Mouse (Mus musculus) lung, embryonic 14.5 days (tissue): ENCODE results near the gene Ngdn. TPM values are rescaled to one million over a fixed set of nuclear protein-coding genes. Genes with fewer than 3 reads are reported as not detected.

Source experiments
- ATAC-seq: fragments of 200-750 bp; cut with Nextera tagmentation; 2 replicates; pipeline ENCODE4 v1.8.0; 2017; ENCODE audit warnings: mild to moderate bottlenecking, moderate TSS enrichment, moderate library complexity; ENCODE audit not compliant: insufficient read depth
- DNase-seq: peaks from one replicate; pipeline ENCODE4 v3.0.0-alpha.2; 2015
- H3K27ac ChIP-seq: fragments of 300-500 bp; sonication (generic); 2 replicates; pipeline ENCODE4 v1.5.1; 2014; ENCODE audit warnings: low read depth, mild to moderate bottlenecking, moderate library complexity
- H3K27me3 ChIP-seq: fragments of 300-500 bp; sonication (generic); 2 replicates; pipeline ENCODE4 v1.6.1; 2014; ENCODE audit warnings: low read length, control low read depth; ENCODE audit not compliant: insufficient read depth
- H3K36me3 ChIP-seq: fragments of 300-500 bp; sonication (generic); 2 replicates; pipeline ENCODE4 v1.6.1; 2014; ENCODE audit warnings: control low read depth; ENCODE audit not compliant: insufficient read depth
- H3K4me1 ChIP-seq: fragments of 300-500 bp; sonication (generic); 2 replicates; pipeline ENCODE4 v1.6.1; 2014; ENCODE audit warnings: antibody characterized with exemption, control low read depth; ENCODE audit not compliant: insufficient read depth
- H3K4me2 ChIP-seq: fragments of 300-500 bp; sonication (generic); 2 replicates; pipeline ENCODE4 v1.6.1; 2014; ENCODE audit warnings: mild to moderate bottlenecking
- H3K4me3 ChIP-seq: fragments of 300-500 bp; sonication (generic); 2 replicates; pipeline ENCODE4 v1.5.1; 2014; ENCODE audit warnings: low read depth, low read length
- H3K9ac ChIP-seq: fragments of 300-500 bp; sonication (generic); 2 replicates; pipeline ENCODE4 v1.6.1; 2014
- H3K9me3 ChIP-seq: fragments of 300-500 bp; sonication (generic); 2 replicates; pipeline ENCODE4 v1.6.1; 2016; ENCODE audit warnings: low read depth, low read length, control low read depth
- CTCF ChIP-seq: IDR thresholded peaks from 2 replicates; pipeline ENCODE4 v1.5.1; 2016; ENCODE audit warnings: antibody characterized with exemption, low read depth
- WGBS: fragments of 180-500 bp; shearing (Covaris S2); extraction: QIAGEN DNeasy Blood & Tissue Kit; methylation state at CpG from one replicate; pipeline ENCODE4 v1.1.7; 2014; 5-methylcytosine and 5-hydroxymethylcytosine counted together
- polyA plus RNA-seq: library from polyadenylated mRNA; unstranded; fragments of >200 nt; fragmentation: Nextera tagmentation; extraction: Ambion mirVana; gene quantifications from 2 replicates; pipeline ENCODE4 v1.2.1, GENCODE M21; 2014

Ngdn gene
- polyA plus RNA-seq, 1 experiment from 2014 or later, result 81.6 TPM

GRCm38 (mm10) chr14:55006541-55006940, 8.7 kb upstream of the Ngdn start:
- H3K27me3 ChIP-seq, result no peaks in the 10 kb centered on the region
- H3K27ac ChIP-seq, result no peak overlapping the region
- no peak overlapping the region for H3K4me3 ChIP-seq
- peaks cover 26% of the 10 kb centered on the region for H3K4me1 ChIP-seq
- WGBS, result 60% methylated on average over 3 of the region's 3 CpGs
- H3K9ac ChIP-seq, result no peak overlapping the region
- DNase-seq (no peak), ATAC-seq (no peak)
- no peaks in the 10 kb centered on the region for H3K36me3 ChIP-seq
- no peaks in the 10 kb centered on the region for H3K9me3 ChIP-seq
- no peak for TF ChIP-seq CTCF
- H3K4me2 ChIP-seq, result no peak overlapping the region

GRCm38 (mm10) chr14:55007120-55007908, 7.9 kb upstream of the Ngdn start:
- Histone ChIP-seq H3K4me3 (no peak overlapping the region), H3K9ac (no peak overlapping the region), H3K36me3 (no peaks in the 10 kb centered on the region), H3K4me1 (peaks cover 22% of the 10 kb centered on the region), H3K27ac (no peak overlapping the region), H3K27me3 (no peaks in the 10 kb centered on the region), H3K9me3 (no peaks in the 10 kb centered on the region), H3K4me2 (no peak overlapping the region)
- ATAC-seq (no peak), DNase-seq (no peak)
- WGBS, result 85% methylated on average over 9 of the region's 9 CpGs
- no peak for TF ChIP-seq CTCF

GRCm38 (mm10) chr14:55008417-55008816, 6.8 kb upstream of the Ngdn start:
- Histone ChIP-seq H3K27ac (no peak overlapping the region), H3K9me3 (no peaks in the 10 kb centered on the region), H3K9ac (no peak overlapping the region), H3K4me2 (no peak overlapping the region), H3K36me3 (no peaks in the 10 kb centered on the region), H3K4me3 (no peak overlapping the region), H3K27me3 (no peaks in the 10 kb centered on the region), H3K4me1 (peaks cover 13% of the 10 kb centered on the region)
- ATAC-seq, result no peak
- 77% methylated on average over 8 of the region's 8 CpGs for WGBS
- no peak for TF ChIP-seq CTCF
- no peak for DNase-seq

- no peaks in the 10 kb centered on the region for H3K36me3 ChIP-seq
- H3K27me3 ChIP-seq, result no peaks in the 10 kb centered on the region
- DNase-seq (peak; percentile 46), ATAC-seq (no peak)
- no peaks in the 10 kb centered on the region for H3K9me3 ChIP-seq
- WGBS, result 58% methylated on average over 4 of the region's 4 CpGs
- no peak overlapping the region for H3K9ac ChIP-seq
- no peak overlapping the region for H3K4me2 ChIP-seq
- H3K27ac ChIP-seq, result no peak overlapping the region
- H3K4me1 ChIP-seq, result no peaks in the 10 kb centered on the region
- no peak overlapping the region for H3K4me3 ChIP-seq
- TF ChIP-seq CTCF, result peak; percentile 46
Measured at GRCm38 (mm10) chr14:55011116-55011515, 4.1 kb upstream of the Ngdn start.

- peaks cover 19% of the 10 kb centered on the region for H3K36me3 ChIP-seq
- no peaks in the 10 kb centered on the region for H3K27me3 ChIP-seq
- no peaks in the 10 kb centered on the region for H3K9me3 ChIP-seq
- H3K27ac ChIP-seq, result peak overlapping the region; percentile 97
- peak overlapping the region; percentile 73 for H3K9ac ChIP-seq
- peak; percentile 64 for ATAC-seq
- WGBS, result under 1% methylated on average over 27 of the region's 27 CpGs
- DNase-seq, result peak; percentile 74
- H3K4me2 ChIP-seq, result peak overlapping the region; percentile 76
- no peaks in the 10 kb centered on the region for H3K4me1 ChIP-seq
- peak overlapping the region; percentile 65 for H3K4me3 ChIP-seq
- no peak for TF ChIP-seq CTCF
Measured at GRCm38 (mm10) chr14:55014591-55014990, 663 bp upstream of the Ngdn start.

- WGBS, result under 1% methylated on average over 17 of the region's 17 CpGs
Measured at GRCm38 (mm10) chr14:55015767-55016111, 485 bp downstream of the Ngdn start.

GRCm38 (mm10) chr14:55016876-55017275, 1.6 kb downstream of the Ngdn start:
- no peak overlapping the region for H3K27ac ChIP-seq
- 87% methylated on average over 16 of the region's 16 CpGs for WGBS
- no peak overlapping the region for H3K4me2 ChIP-seq
- no peak overlapping the region for H3K4me3 ChIP-seq
- ATAC-seq, result no peak
- no peaks in the 10 kb centered on the region for H3K4me1 ChIP-seq
- no peak overlapping the region for H3K9ac ChIP-seq
- H3K36me3 ChIP-seq, result peaks cover 35% of the 10 kb centered on the region
- no peaks in the 10 kb centered on the region for H3K27me3 ChIP-seq
- no peaks in the 10 kb centered on the region for H3K9me3 ChIP-seq
- no peak for DNase-seq
- no peak for TF ChIP-seq CTCF

More at GRCm38 (mm10) chr14:55015767-55016111, 485 bp downstream of the Ngdn start:
- Histone ChIP-seq H3K9ac (peak overlapping the region; percentile 73), H3K36me3 (peaks cover 24% of the 10 kb centered on the region), H3K27me3 (no peaks in the 10 kb centered on the region), H3K9me3 (no peaks in the 10 kb centered on the region), H3K4me1 (no peaks in the 10 kb centered on the region), H3K4me3 (peak overlapping the region; percentile 65), H3K27ac (peak overlapping the region; percentile 48), H3K4me2 (peak overlapping the region; percentile 69)
- no peak for DNase-seq
- ATAC-seq, result no peak; the same call in 1 of the 2 replicates
- TF ChIP-seq CTCF, result no peak
